Mouse (Mus musculus) ES-Bruce4 (cell line): ENCODE results near the gene Cd55b. TPM values are rescaled to one million over a fixed set of nuclear protein-coding genes. Genes with fewer than 3 reads are reported as not detected.

Experiments used
- H3K27ac ChIP-seq: 2 replicates; pipeline ENCODE4 v1.5.1; 2012; ENCODE audit warnings: low read length, inconsistent platforms; ENCODE audit not compliant: insufficient read depth
- H3K27me3 ChIP-seq: 2 replicates; pipeline ENCODE4 v1.6.1; 2012; ENCODE audit warnings: mild to moderate bottlenecking, low read length, inconsistent platforms; ENCODE audit not compliant: control insufficient read depth, poor library complexity, insufficient read depth, severe bottlenecking
- H3K36me3 ChIP-seq: 2 replicates; pipeline ENCODE4 v1.6.1; 2012; ENCODE audit warnings: inconsistent platforms, mild to moderate bottlenecking, low read length, moderate library complexity; ENCODE audit not compliant: control insufficient read depth, poor library complexity, insufficient read depth, severe bottlenecking
- H3K4me1 ChIP-seq: one replicate; pipeline ENCODE4 v1.8.1; 2011; ENCODE audit warnings: low read length; ENCODE audit not compliant: control insufficient read depth, insufficient read depth
- H3K4me3 ChIP-seq: 2 replicates; pipeline ENCODE4 v1.5.1; 2011; ENCODE audit warnings: low read depth, mild to moderate bottlenecking, low read length
- H3K9ac ChIP-seq: 2 replicates; pipeline ENCODE4 v1.6.1; 2012; ENCODE audit warnings: low read depth, mild to moderate bottlenecking, inconsistent platforms; ENCODE audit not compliant: poor library complexity, severe bottlenecking
- H3K9me3 ChIP-seq: replicated peaks from 2 replicates; pipeline ENCODE4 v1.6.1; 2012; ENCODE audit warnings: mild to moderate bottlenecking, low read length, inconsistent platforms; ENCODE audit not compliant: control insufficient read depth, poor library complexity, insufficient read depth, severe bottlenecking
- CTCF ChIP-seq: IDR thresholded peaks from one replicate; pipeline ENCODE4 v1.8.1; 2011; ENCODE audit warnings: low read depth, low read length
- EP300 ChIP-seq: IDR thresholded peaks from 2 replicates; pipeline ENCODE4 v1.6.1; 2011; ENCODE audit warnings: low read depth, low read length; ENCODE audit not compliant: insufficient read depth
- POLR2A ChIP-seq: IDR thresholded peaks from one replicate; pipeline ENCODE4 v1.8.1; 2011; ENCODE audit warnings: low read length; ENCODE audit not compliant: insufficient read depth
- polyA plus RNA-seq: library from polyadenylated mRNA; stranded (reverse); fragments of >200 nt; gene quantifications from 2 replicates; pipeline ENCODE4 v1.2.4, GENCODE M21; 2011; ENCODE audit warnings: low read depth; ENCODE audit not compliant: missing spikeins, insufficient read depth, insufficient read length

Cd55b gene
- 1.1 TPM in 1 of 2 replicates, not detected in the other for polyA plus RNA-seq

DNA sequence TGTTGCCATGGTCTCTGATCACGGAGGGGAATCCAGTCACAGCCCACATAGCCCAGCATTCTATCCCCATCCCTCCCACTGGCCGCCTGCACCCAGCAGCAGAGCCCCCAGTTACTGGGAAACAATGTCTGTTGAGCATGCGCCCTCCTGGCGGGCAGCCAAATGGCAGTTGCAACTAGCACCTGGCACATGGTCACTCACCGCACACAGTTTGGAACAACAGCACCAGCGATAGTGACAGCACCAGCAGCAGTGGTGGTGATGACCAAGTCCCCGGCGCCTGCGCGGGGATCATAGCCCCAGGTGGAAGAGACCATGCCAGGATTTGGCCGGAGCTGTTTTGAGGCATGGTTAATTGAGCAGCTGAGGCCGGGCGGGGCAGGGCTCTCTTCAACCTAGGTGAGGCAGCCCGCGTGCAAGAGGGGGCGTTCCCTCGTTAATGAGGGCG, at the start of gene Cd55b:
Gene Cd55b, minus strand, starts transcription at position 346 of the 448 bp plus-strand sequence.
- no peaks in the 10 kb centered on the region for H3K36me3 ChIP-seq
- H3K27me3 ChIP-seq: no peaks in the 10 kb centered on the region
- no peak within 1 kb of the TSS for H3K27ac ChIP-seq
- no peaks in the 10 kb centered on the region for H3K4me1 ChIP-seq
- TF ChIP-seq EP300: no peak
- H3K9ac ChIP-seq: no peak within 1 kb of the TSS
- H3K4me3 ChIP-seq: peak within 1 kb of the TSS; percentile 15
- H3K9me3 ChIP-seq: no peaks in the 10 kb centered on the region

DNA sequence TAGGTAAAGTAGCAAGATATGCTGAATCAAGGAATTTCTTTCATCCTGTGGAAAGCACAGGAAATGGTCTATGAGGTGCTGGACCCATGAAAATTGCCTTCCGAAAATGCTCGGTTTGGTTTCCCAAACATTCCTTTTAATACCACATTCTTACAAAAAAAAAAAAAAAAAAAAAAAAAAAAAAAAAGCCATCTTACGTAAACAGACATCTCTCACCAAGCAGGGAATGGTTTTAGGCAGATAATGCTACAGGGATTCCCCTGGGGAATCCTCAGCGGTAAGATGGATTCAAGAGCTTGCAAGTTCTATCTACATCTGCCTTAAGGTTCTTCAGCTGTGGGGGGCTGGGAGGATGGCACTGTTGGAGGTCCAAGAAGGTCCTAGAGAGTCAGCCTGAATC, 47.3 kb upstream of the Cd55b start:
- Histone ChIP-seq H3K9me3 (no peaks in the 10 kb centered on the region), H3K27ac (no peak overlapping the region), H3K27me3 (no peaks in the 10 kb centered on the region), H3K36me3 (no peaks in the 10 kb centered on the region), H3K9ac (no peak overlapping the region), H3K4me1 (no peaks in the 10 kb centered on the region), H3K4me3 (no peak overlapping the region)
- TF ChIP-seq CTCF (no peak), EP300 (no peak), POLR2A (no peak)

DNA sequence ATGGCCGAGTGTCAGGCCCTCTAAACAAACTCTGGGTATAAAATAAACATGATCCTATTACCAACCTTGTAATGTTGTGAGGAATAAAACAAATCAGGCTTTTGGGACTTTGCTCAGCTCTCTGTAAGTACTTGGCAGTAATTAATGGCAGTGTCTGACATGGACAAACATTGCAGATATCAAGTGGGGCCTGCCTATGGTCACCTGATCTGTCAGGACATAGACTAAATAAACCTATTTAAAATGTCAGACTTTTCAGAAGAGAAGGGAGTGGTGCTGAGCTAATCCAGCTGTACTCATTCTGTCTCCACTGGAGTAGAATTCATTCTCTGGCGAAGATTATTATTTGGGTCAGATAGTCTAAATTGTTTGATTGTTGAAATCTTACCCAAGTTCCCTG, 44.6 kb upstream of the Cd55b start:
- no peak for TF ChIP-seq CTCF
- TF ChIP-seq POLR2A: no peak
- TF ChIP-seq EP300: no peak
- no peaks in the 10 kb centered on the region; the same call in 1 of the 2 replicates for H3K27me3 ChIP-seq
- H3K4me1 ChIP-seq: no peaks in the 10 kb centered on the region

DNA sequence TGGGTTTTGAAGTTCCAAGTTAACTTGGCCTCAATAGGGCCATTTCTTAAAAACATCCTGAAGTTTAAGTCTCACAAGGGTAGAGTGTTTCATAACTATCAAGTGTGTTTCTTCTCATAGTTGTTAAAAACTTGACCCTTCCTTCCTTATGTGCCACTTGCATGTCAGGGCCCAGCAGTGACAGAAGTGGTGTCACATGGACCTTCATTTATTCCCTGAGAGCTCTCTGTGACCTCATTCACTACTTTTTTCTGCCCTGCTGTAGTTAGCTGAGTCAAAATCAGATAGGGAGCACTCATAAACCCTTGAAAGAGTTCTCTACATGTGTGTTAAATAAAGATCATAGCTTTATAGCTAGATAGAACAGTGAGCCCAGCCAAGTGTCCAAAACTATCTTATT, 41.4 kb upstream of the Cd55b start:
- no peak overlapping the region for H3K9ac ChIP-seq
- H3K27ac ChIP-seq: no peak overlapping the region
- TF ChIP-seq POLR2A (no peak), EP300 (no peak), CTCF (no peak)

More for the DNA sequence above, 44.6 kb upstream of the Cd55b start:
- Histone ChIP-seq H3K9me3 (no peaks in the 10 kb centered on the region), H3K36me3 (no peaks in the 10 kb centered on the region), H3K27ac (no peak overlapping the region), H3K9ac (no peak overlapping the region), H3K4me3 (no peak overlapping the region)

DNA sequence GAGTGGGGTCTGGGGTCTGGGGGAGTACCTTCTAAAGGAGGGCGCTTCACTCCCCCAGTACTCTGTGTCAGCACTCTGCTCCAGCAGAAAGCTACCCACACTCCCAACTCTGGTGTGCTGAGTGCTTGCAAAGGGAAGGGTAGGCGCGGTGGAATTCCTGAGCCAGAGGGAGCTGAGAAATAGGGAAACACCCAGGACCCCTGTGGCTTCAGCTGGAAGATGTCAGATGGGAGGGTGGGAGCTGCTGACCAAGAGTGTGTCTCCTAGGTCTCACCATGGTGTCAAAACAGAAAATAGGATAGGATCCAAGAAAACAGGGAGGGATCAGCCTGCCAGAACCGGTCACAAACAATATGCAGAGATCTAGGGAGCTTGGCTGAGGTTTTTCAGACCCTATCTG, 40.1 kb upstream of the Cd55b start:
- no peaks in the 10 kb centered on the region for H3K4me1 ChIP-seq
- no peak for TF ChIP-seq CTCF
- TF ChIP-seq EP300: no peak
- no peak for TF ChIP-seq POLR2A
- no peaks in the 10 kb centered on the region for H3K36me3 ChIP-seq
- no peak overlapping the region for H3K27ac ChIP-seq
- no peaks in the 10 kb centered on the region; the same call in 1 of the 2 replicates for H3K27me3 ChIP-seq
- H3K4me3 ChIP-seq: peak overlapping the region; percentile 81
- H3K9me3 ChIP-seq: no peaks in the 10 kb centered on the region
- no peak overlapping the region; the same call in 1 of the 2 replicates for H3K9ac ChIP-seq

More for the DNA sequence above, 41.4 kb upstream of the Cd55b start:
- H3K36me3 ChIP-seq: no peaks in the 10 kb centered on the region
- H3K9me3 ChIP-seq: no peaks in the 10 kb centered on the region
- no peak overlapping the region for H3K4me3 ChIP-seq
- no peaks in the 10 kb centered on the region; the same call in 1 of the 2 replicates for H3K27me3 ChIP-seq
- H3K4me1 ChIP-seq: no peaks in the 10 kb centered on the region

DNA sequence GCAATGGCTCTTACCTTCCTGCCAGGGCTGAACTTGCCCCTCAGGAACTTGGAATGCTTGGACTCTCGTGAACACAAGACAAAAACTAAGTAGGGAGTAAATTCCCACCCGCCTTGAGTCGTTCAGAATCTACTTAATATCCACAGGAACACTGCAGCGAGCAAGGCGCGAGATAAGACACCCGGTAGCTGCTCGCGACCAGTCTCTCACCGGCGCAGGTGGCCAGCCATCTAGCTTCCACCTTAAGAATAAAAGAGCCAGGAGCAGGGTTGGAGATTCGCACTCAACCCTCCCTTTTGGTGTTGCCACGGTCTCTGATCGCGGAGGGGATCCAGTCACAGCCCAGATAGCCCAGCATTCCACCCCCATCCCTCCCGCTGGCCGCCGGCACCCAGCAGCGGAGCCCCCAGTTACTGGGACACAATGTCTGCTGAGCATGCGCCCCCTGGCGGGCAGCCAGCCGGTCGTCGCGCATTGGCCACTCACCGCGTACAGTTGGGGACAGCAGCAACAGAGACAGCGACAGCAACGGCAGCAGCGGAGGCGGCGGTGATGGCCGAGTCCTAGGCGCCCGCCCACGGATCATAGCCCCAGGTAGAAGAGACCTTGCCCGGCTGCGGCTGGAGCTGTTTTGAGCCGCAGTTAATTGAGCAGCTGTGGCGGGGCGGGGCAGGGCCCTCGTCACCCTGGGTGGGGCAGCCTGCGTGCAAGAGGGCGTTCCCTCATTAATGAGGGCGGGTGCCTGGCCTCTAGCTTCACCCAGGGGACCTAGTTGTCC, 39.5 kb upstream of the Cd55b start, which contains the start of gene Cd55:
Gene Cd55, minus strand, starts transcription at position 661 of the 778 bp plus-strand sequence.
- no peaks in the 10 kb centered on the region for H3K4me1 ChIP-seq
- TF ChIP-seq POLR2A (no peak), CTCF (peak; percentile 67), EP300 (0 out of 2 replicates have a peak, but pooled peaks have one; percentile 23)
- H3K9ac ChIP-seq: peak within 1 kb of the TSS; percentile 50
- no peak within 1 kb of the TSS; the same call in 1 of the 2 replicates for H3K27ac ChIP-seq
- H3K4me3 ChIP-seq: peak within 1 kb of the TSS; percentile 81
- H3K9me3 ChIP-seq: no peaks in the 10 kb centered on the region
- H3K36me3 ChIP-seq: no peaks in the 10 kb centered on the region
- no peaks in the 10 kb centered on the region; the same call in 1 of the 2 replicates for H3K27me3 ChIP-seq
